Mouse (Mus musculus): ENCODE results near the gene Pam. TPM values are rescaled to one million over a fixed set of nuclear protein-coding genes. Genes with fewer than 3 reads are reported as not detected.

Pam gene
- polyA plus RNA-seq, 1 experiment from 2014 or later: 55.7 TPM

GRCm38 (mm10) chr1:98073826-98074225, 21.6 kb downstream of the Pam start:
- Histone ChIP-seq H3K4me3 (no peak overlapping the region), H3K4me2 (no peak overlapping the region), H3K9me3 (no peaks in the 10 kb centered on the region), H3K27ac (no peak overlapping the region), H3K36me3 (no peaks in the 10 kb centered on the region), H3K9ac (no peak overlapping the region), H3K27me3 (no peaks in the 10 kb centered on the region), H3K4me1 (peaks cover 3% of the 10 kb centered on the region; the same call in 1 of the 2 replicates)
- 50% methylated on average over 4 of the region's 4 CpGs for WGBS
- no peak for ATAC-seq (ENCODE audit: insufficient number of reproducible peaks, low FRiP score, low TSS enrichment, low read depth)

- H3K9ac ChIP-seq: no peak overlapping the region
- H3K27ac ChIP-seq: no peak overlapping the region
- 53% methylated on average over 2 of the region's 2 CpGs for WGBS
Observed at GRCm38 (mm10) chr1:98073127-98073526, 22.3 kb downstream of the Pam start.

DNA sequence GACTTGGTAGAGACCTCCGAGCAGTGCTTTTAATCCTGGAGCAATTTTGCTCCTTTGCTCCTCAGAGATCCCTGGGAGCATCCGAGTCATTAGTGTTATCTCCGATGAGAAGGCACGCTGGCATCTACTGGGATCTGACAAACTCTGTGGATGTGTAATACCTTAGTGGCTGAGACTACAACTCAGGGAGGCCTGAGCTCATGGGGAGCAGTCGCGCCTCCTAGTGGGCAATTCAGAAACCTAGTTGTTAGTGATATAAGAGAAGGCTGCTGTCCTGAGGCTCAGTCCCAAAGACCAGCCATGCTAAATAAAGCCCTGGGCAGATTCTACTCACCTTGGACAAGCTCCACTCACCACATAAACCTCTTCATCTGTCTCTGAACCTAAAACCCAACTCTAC, 23.4 kb downstream of the Pam start:
- no peaks in the 10 kb centered on the region for H3K36me3 ChIP-seq
- peaks cover 3% of the 10 kb centered on the region; the same call in 1 of the 2 replicates for H3K4me1 ChIP-seq
- no peak overlapping the region for H3K9ac ChIP-seq
- no peak for ATAC-seq (ENCODE audit: insufficient number of reproducible peaks, low FRiP score, low TSS enrichment, low read depth)
- H3K9me3 ChIP-seq: no peaks in the 10 kb centered on the region
- no peak overlapping the region for H3K4me2 ChIP-seq
- H3K27ac ChIP-seq: no peak overlapping the region
- no peak overlapping the region for H3K4me3 ChIP-seq
- no peaks in the 10 kb centered on the region for H3K27me3 ChIP-seq
- WGBS: 64% methylated on average over 6 of the region's 6 CpGs

More at GRCm38 (mm10) chr1:98073127-98073526, 22.3 kb downstream of the Pam start:
- Histone ChIP-seq H3K4me1 (peaks cover 3% of the 10 kb centered on the region; the same call in 1 of the 2 replicates), H3K36me3 (no peaks in the 10 kb centered on the region), H3K27me3 (no peaks in the 10 kb centered on the region), H3K9me3 (no peaks in the 10 kb centered on the region), H3K4me3 (no peak overlapping the region), H3K4me2 (no peak overlapping the region)
- ATAC-seq (ENCODE audit: insufficient number of reproducible peaks, low FRiP score, low TSS enrichment, low read depth): no peak

DNA sequence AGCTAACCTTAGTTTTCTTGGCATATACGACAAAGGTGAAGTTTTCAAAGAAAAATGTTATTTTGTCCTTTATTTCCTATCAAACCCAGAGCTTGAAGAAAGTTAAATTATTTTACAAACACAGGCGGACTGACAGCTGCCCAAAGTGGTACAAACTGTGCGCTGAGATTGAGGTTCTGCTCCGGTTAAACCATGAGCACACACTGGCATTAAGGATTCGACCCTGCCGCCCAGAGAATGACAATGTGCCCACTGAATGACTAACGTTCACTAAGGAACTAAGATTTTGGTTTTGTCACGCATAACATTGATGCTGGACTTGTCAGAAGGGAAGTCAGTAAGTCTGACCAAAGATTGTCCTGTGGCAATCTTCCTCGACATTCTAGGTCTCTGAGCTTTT, 24.0 kb downstream of the Pam start:
- no peak for ATAC-seq (ENCODE audit: insufficient number of reproducible peaks, low FRiP score, low TSS enrichment, low read depth)
- 82% methylated on average over 9 of the region's 9 CpGs for WGBS
- no peaks in the 10 kb centered on the region for H3K27me3 ChIP-seq
- H3K4me3 ChIP-seq: no peak overlapping the region
- H3K4me2 ChIP-seq: no peak overlapping the region
- no peaks in the 10 kb centered on the region for H3K9me3 ChIP-seq
- no peaks in the 10 kb centered on the region for H3K36me3 ChIP-seq
- no peak overlapping the region for H3K9ac ChIP-seq
- H3K4me1 ChIP-seq: peaks cover 3% of the 10 kb centered on the region; the same call in 1 of the 2 replicates
- no peak overlapping the region for H3K27ac ChIP-seq

DNA sequence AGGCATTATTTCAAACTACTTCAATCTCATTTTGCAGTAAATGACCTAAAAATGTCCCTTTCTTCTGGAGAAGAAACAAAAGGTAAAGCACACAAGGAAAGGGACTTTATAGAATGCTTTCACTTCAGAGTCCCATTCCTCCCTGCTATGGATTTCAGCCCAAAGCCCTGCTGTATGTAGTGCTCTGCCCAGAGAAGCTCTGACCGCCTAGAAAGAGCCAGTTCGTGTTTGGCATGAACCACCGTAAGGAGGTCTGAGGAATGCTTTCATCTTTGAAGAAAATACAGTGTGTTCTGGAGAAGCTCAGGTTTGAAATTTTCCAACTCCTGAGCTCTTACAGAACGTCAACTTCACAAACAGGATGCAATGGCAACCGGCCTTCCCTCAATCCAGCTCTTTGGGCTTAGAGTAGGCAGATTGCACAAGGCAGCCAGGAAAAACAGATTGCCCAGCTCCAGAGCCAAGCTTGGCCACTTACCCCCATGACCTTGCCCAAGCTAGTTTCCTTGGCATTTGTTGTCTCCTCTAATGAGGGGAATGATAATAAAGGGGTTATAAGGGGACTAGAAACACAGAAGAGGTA, 24.6 kb downstream of the Pam start:
- H3K36me3 ChIP-seq: no peaks in the 10 kb centered on the region
- ATAC-seq (ENCODE audit: insufficient number of reproducible peaks, low FRiP score, low TSS enrichment, low read depth): peak; percentile 58; the same call in 1 of the 2 replicates
- 42% methylated on average over 5 of the region's 5 CpGs for WGBS

DNA sequence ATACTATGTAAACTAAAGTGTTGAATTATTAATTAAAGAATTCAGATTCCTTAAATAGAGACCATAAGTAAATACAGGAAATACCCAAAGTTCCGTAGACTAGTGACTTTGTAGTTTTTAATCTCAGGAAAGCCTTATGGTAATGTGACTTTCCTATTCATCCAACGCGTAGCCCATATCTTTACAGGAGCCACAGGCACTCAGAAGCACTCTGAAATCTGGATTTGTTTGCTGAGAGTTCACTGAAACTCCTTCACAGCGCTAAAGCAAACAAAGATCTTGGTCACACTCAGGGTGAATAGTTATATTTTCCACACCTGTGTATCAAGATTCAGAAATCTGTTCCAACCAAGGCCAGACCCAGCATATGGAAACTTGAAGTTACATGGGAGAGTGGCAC, 27.3 kb downstream of the Pam start:
- no peak overlapping the region for H3K27ac ChIP-seq
- H3K9ac ChIP-seq: no peak overlapping the region
- H3K4me1 ChIP-seq: no peaks in the 10 kb centered on the region
- ATAC-seq (ENCODE audit: insufficient number of reproducible peaks, low FRiP score, low TSS enrichment, low read depth): no peak
- no peak overlapping the region for H3K4me2 ChIP-seq
- H3K36me3 ChIP-seq: no peaks in the 10 kb centered on the region
- H3K27me3 ChIP-seq: no peaks in the 10 kb centered on the region
- WGBS: 89% methylated on average over 4 of the region's 4 CpGs
- no peak overlapping the region for H3K4me3 ChIP-seq
- no peaks in the 10 kb centered on the region for H3K9me3 ChIP-seq

More for the DNA sequence above, 24.6 kb downstream of the Pam start:
- H3K27me3 ChIP-seq: no peaks in the 10 kb centered on the region
- H3K9me3 ChIP-seq: no peaks in the 10 kb centered on the region
- peaks cover 3% of the 10 kb centered on the region; the same call in 1 of the 2 replicates for H3K4me1 ChIP-seq
- H3K9ac ChIP-seq: no peak overlapping the region
- H3K27ac ChIP-seq: peak overlapping the region; percentile 59; the same call in 1 of the 2 replicates
- no peak overlapping the region for H3K4me3 ChIP-seq
- H3K4me2 ChIP-seq: no peak overlapping the region

DNA sequence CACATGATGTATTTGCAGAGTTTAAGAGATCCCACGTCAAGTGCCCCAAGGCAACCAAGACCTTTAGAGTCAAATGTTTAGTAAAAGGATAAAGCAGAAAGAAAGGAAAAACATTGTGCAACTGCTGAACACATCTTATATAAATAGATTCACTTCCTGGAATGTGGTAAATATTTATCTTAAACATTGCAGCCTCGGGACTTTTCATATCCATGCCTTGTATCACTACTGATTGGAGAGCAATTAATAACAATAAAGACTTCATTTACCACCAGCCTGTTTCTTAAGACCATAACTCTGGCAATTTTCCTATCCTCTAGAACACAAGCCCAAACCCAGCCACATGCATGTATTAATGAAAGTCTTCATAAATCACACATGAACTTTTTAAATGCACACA, 33.4 kb downstream of the Pam start:
- Histone ChIP-seq H3K9me3 (no peaks in the 10 kb centered on the region), H3K4me3 (no peak overlapping the region), H3K9ac (no peak overlapping the region), H3K27ac (no peak overlapping the region), H3K4me1 (no peaks in the 10 kb centered on the region), H3K27me3 (no peaks in the 10 kb centered on the region), H3K36me3 (no peaks in the 10 kb centered on the region), H3K4me2 (no peak overlapping the region)
- 49% methylated on average over 2 of the region's 2 CpGs for WGBS
- ATAC-seq (ENCODE audit: insufficient number of reproducible peaks, low FRiP score, low TSS enrichment, low read depth): no peak

GRCm38 (mm10) chr1:98059401-98059800, 36.0 kb downstream of the Pam start:
- Histone ChIP-seq H3K9me3 (no peaks in the 10 kb centered on the region), H3K4me2 (no peak overlapping the region), H3K4me1 (no peaks in the 10 kb centered on the region), H3K9ac (no peak overlapping the region), H3K27me3 (no peaks in the 10 kb centered on the region), H3K4me3 (no peak overlapping the region), H3K36me3 (no peaks in the 10 kb centered on the region), H3K27ac (no peak overlapping the region)
- no peak for ATAC-seq (ENCODE audit: insufficient number of reproducible peaks, low FRiP score, low TSS enrichment, low read depth)
- WGBS: 85% methylated on average over 1 of the region's 1 CpGs

DNA sequence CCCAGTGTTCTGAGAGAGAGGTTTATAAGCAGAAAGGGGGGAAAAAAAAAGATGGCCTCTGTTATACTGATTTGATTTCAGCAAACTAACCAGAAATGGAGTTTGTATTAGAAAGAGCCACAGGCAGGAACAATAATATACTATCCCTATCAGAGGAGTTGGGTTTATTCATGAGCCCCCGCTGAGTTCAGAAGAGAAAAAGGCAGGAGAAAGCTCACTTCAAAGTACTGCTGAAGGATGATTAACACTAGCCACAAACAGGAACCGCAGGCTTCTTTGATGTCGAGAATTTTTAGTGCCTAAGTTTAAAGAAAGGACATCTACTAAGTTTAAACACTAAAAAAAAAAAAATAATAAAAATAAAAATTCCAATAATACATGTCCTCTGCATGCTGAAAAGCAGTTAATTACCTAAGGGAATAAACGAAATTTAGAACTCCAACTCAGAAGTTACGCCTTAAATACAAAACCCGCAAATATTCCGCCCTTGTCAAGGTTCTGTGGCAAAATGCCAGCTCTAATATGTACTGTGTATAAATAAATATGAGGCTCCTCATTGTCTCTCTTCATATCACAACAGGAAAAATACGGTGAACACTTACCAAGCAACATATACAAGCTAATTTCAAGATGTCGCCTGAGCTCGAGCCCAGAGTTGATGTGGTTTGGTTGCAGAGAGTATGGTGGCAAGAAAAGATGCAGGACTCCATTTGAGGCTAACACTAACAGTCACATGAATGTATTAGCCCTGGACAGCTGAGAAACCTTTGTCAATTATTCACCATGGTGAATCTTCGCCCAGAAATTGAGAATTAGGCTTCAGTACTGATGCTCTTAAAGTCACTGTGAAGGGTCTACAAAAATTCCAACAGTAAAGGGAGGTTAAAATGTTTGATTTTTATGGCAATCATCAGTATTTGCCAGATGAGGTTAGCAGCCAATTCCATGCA, 38.2 kb downstream of the Pam start:
- H3K27me3 ChIP-seq: no peaks in the 10 kb centered on the region
- no peak for ATAC-seq (ENCODE audit: insufficient number of reproducible peaks, low FRiP score, low TSS enrichment, low read depth)
- H3K4me2 ChIP-seq: no peak overlapping the region
- H3K36me3 ChIP-seq: no peaks in the 10 kb centered on the region
- no peaks in the 10 kb centered on the region for H3K4me1 ChIP-seq
- no peak overlapping the region for H3K4me3 ChIP-seq
- 42% methylated on average over 11 of the region's 11 CpGs for WGBS
- no peak overlapping the region for H3K27ac ChIP-seq
- H3K9ac ChIP-seq: no peak overlapping the region
- H3K9me3 ChIP-seq: no peaks in the 10 kb centered on the region

DNA sequence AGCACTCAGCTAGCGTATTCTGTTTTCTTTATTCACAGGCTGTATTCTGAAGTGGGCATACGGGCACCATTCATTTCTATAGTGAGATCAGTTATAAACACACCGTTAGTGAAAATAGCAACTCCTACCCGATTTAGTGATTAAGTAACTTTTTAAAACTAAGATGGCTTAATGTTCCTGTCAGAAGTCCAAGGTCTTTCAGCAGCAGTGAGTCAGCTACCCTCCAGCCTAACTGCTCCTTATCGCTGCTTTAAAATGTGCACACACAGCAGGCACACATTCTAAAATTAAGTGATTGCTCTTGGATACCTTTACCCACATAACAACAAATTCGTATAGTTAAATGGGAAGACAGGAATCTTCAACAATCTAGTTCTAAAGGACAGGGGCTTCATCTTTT, 39.2 kb downstream of the Pam start:
- ATAC-seq (ENCODE audit: insufficient number of reproducible peaks, low FRiP score, low TSS enrichment, low read depth): no peak

GRCm38 (mm10) chr1:98055591-98055990, 39.9 kb downstream of the Pam start:
- no peak for ATAC-seq (ENCODE audit: insufficient number of reproducible peaks, low FRiP score, low TSS enrichment, low read depth)
- Histone ChIP-seq H3K9me3 (no peaks in the 10 kb centered on the region), H3K4me1 (no peaks in the 10 kb centered on the region), H3K4me2 (no peak overlapping the region), H3K27ac (no peak overlapping the region), H3K9ac (no peak overlapping the region), H3K36me3 (no peaks in the 10 kb centered on the region), H3K4me3 (no peak overlapping the region), H3K27me3 (no peaks in the 10 kb centered on the region)
- WGBS: 87% methylated on average over 8 of the region's 8 CpGs

More for the DNA sequence above, 39.2 kb downstream of the Pam start:
- Histone ChIP-seq H3K36me3 (no peaks in the 10 kb centered on the region), H3K4me1 (no peaks in the 10 kb centered on the region), H3K4me3 (no peak overlapping the region), H3K4me2 (no peak overlapping the region), H3K27ac (no peak overlapping the region), H3K9me3 (no peaks in the 10 kb centered on the region), H3K9ac (no peak overlapping the region), H3K27me3 (no peaks in the 10 kb centered on the region)
- 55% methylated on average over 6 of the region's 6 CpGs for WGBS

DNA sequence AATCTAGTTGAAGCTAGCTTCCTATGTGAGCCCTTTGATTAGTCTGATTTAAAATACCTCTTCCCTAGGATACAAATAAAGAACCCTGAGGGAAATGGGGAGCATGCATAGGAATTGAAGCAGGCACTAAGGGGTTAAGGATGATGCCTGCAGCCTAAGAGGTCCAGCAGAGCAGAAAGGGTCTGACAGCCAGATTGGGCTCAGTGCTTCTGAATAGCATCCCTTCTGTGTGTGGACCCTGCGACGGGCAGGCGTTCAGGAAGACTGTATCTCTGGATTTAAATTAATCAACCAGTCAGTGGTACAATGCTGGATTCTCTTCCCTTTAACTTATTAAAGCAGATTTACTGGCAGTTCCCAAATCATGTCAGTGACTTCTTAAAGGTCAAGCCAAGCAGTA, 41.5 kb downstream of the Pam start:
- H3K4me3 ChIP-seq: no peak overlapping the region
- no peaks in the 10 kb centered on the region for H3K4me1 ChIP-seq
- no peak overlapping the region for H3K9ac ChIP-seq
- no peaks in the 10 kb centered on the region for H3K9me3 ChIP-seq
- no peak overlapping the region for H3K27ac ChIP-seq
- no peaks in the 10 kb centered on the region for H3K36me3 ChIP-seq
- 73% methylated on average over 3 of the region's 3 CpGs for WGBS
- H3K27me3 ChIP-seq: no peaks in the 10 kb centered on the region
- no peak overlapping the region for H3K4me2 ChIP-seq
- ATAC-seq (ENCODE audit: insufficient number of reproducible peaks, low FRiP score, low TSS enrichment, low read depth): no peak
